Mouse (Mus musculus) ES-Bruce4 (cell line): ENCODE results near the gene Olfr1382.

Experiments used
- CTCF ChIP-seq: IDR thresholded peaks from one replicate; pipeline ENCODE4 v1.8.1; 2011; ENCODE audit warnings: low read depth, low read length
- EP300 ChIP-seq: IDR thresholded peaks from 2 replicates; pipeline ENCODE4 v1.6.1; 2011; ENCODE audit warnings: low read depth, low read length; ENCODE audit not compliant: insufficient read depth

DNA sequence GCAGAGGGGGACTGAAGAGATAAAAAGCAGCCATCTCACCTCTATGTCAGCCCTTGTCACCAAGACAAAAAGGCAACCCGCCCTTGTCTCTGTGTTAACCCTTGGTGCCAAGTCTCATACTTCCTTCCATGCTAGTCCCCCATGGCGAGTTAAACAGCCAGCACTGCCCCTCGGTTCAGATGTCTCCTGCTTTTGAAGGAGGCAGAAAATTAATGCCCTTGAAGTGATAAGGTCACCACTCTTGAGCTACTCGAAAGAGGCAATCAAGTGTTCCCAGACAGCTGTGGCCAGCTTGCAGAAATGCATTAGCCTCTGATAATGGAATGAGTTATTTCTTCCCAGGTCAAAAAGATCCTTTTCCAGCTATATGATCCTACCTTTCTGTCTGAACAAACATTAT is 42.1 kb upstream of the Olfr1382 start:
- no peak for TF ChIP-seq EP300
- TF ChIP-seq CTCF, result no peak
